20 mouse cellular contexts compared by ENCODE assay signal in genomic region chr5:17982770-17983169, GRCm38 (mm10). TPM values are rescaled to one million over a fixed set of nuclear protein-coding genes. Genes with fewer than 3 reads are reported as not detected.
A peak's percentile ranks its signal among the peaks of the same experiment; 100 is the strongest.
DNase-seq lines count a peak whose midpoint lies in the region; ATAC-seq lines count a peak whose summit lies in the region.
"Had no signal": no experiment of that assay in that cellular context is flagged by ENCODE, and none has a peak within 500 bp of the region (broad histone marks: within the 10 kb centered on the region; RNA-seq: fewer than 3 reads in every experiment).

No protein-coding gene starts in this region.

- H3K9ac ChIP-seq in embryonic facial prominence, embryonic 14.5 days (ENCODE audit: low read depth, low read length): no peak overlapping the region
- H3K9ac ChIP-seq in limb, embryonic 12.5 days (replicated peaks): no peak overlapping the region
- no peak overlapping the region for H3K9ac ChIP-seq in heart, embryonic 14.5 days (ENCODE audit: low read length)
- H3K9ac ChIP-seq: liver, embryonic 15.5 days; neural tube, embryonic 15.5 days; stomach, embryonic 15.5 days had no signal

- H3K9me3 ChIP-seq in embryonic facial prominence, embryonic 14.5 days (ENCODE audit: control insufficient read depth, low read length): no peaks in the 10 kb centered on the region
- H3K9me3 ChIP-seq in embryonic facial prominence, embryonic 10.5 days: no peaks in the 10 kb centered on the region
- no peaks in the 10 kb centered on the region for H3K9me3 ChIP-seq in limb, embryonic 12.5 days
- H3K9me3 ChIP-seq in limb, embryonic 10.5 days (replicated peaks): no peaks in the 10 kb centered on the region
- H3K9me3 ChIP-seq in heart, embryonic 14.5 days (ENCODE audit: control insufficient read depth, low read length): peaks cover 4% of the 10 kb centered on the region
- H3K9me3 ChIP-seq: liver, embryonic 15.5 days; midbrain, embryonic 10.5 days; neural tube, embryonic 15.5 days; stomach, embryonic 15.5 days had no signal

- no peak overlapping the region for H3K27ac ChIP-seq in embryonic facial prominence, embryonic 14.5 days (replicated peaks; ENCODE audit: low read depth, low read length)
- no peak overlapping the region for H3K27ac ChIP-seq in embryonic facial prominence, embryonic 10.5 days (replicated peaks)
- no peak overlapping the region for H3K27ac ChIP-seq in limb, embryonic 12.5 days
- no peak overlapping the region for H3K27ac ChIP-seq in limb, embryonic 10.5 days
- H3K27ac ChIP-seq in heart, embryonic 14.5 days (replicated peaks in 1 of 2; ENCODE audit: control insufficient read depth in 1 of 2, insufficient read depth in 1 of 2, low read depth in 2 of 2, low read length in 2 of 2): peak overlapping the region in 1 of 2 experiments; percentile 91; a peak in 2 of 4 replicates
- H3K27ac ChIP-seq: liver, embryonic 15.5 days; midbrain, embryonic 10.5 days; neural tube, embryonic 15.5 days; stomach, embryonic 15.5 days had no signal

- no peak overlapping the region for H3K4me2 ChIP-seq in embryonic facial prominence, embryonic 14.5 days (ENCODE audit: low read depth, low read length)
- no peak overlapping the region for H3K4me2 ChIP-seq in limb, embryonic 12.5 days
- peak overlapping the region; percentile 27 for H3K4me2 ChIP-seq in heart, embryonic 14.5 days (ENCODE audit: low read length)
- H3K4me2 ChIP-seq: liver, embryonic 15.5 days; neural tube, embryonic 15.5 days; stomach, embryonic 15.5 days had no signal

- peak; percentile 38 for DNase-seq in embryonic facial prominence, embryonic 14.5 days (ENCODE audit: low spot score)
- no peak for DNase-seq in embryonic facial prominence, embryonic 10.5 days (ENCODE audit: low spot score)
- no peak for DNase-seq in limb, embryonic 10.5 days (ENCODE audit: low spot score)
- DNase-seq in lung, postnatal 25 days (ENCODE audit: low spot score): peak; percentile 45
- DNase-seq in adrenal gland, postnatal 4 days (ENCODE audit: low spot score in 2 of 2): no peak
- DNase-seq: adrenal gland, postnatal 25 days; cerebellum, postnatal 25 days; left cerebral cortex, postnatal 4 days had no signal

- H3K4me1 ChIP-seq in embryonic facial prominence, embryonic 14.5 days (ENCODE audit: control insufficient read depth, insufficient read depth, low read length): no peaks in the 10 kb centered on the region
- no peaks in the 10 kb centered on the region for H3K4me1 ChIP-seq in embryonic facial prominence, embryonic 10.5 days
- no peaks in the 10 kb centered on the region for H3K4me1 ChIP-seq in limb, embryonic 12.5 days (replicated peaks)
- H3K4me1 ChIP-seq in limb, embryonic 10.5 days: no peaks in the 10 kb centered on the region
- H3K4me1 ChIP-seq in heart, embryonic 14.5 days (ENCODE audit: control insufficient read depth in 2 of 2, insufficient read depth in 2 of 2, low read length in 2 of 2): peaks cover 0 to 4% of the 10 kb centered on the region in 2 experiments; a peak in 3 of 4 replicates
- H3K4me1 ChIP-seq: liver, embryonic 15.5 days; midbrain, embryonic 10.5 days; neural tube, embryonic 15.5 days; stomach, embryonic 15.5 days had no signal

- peak; percentile 82; the same call in 1 of the 2 replicates for ATAC-seq in embryonic facial prominence, embryonic 14.5 days (ENCODE audit: low read depth)
- peak; percentile 47; the same call in 1 of the 2 replicates for ATAC-seq in limb, embryonic 12.5 days (ENCODE audit: insufficient number of reproducible peaks, insufficient read depth, low FRiP score, low TSS enrichment, low read depth)
- peak; percentile 95 for ATAC-seq in heart, embryonic 14.5 days (ENCODE audit: insufficient number of reproducible peaks, insufficient read depth, low FRiP score, low read depth)
- no peak for ATAC-seq in megakaryocyte progenitor cell, adult 5-6 weeks (replicated peaks; ENCODE audit: poor library complexity)

- H3K4me3 ChIP-seq in embryonic facial prominence, embryonic 14.5 days (ENCODE audit: low read depth, low read length): no peak overlapping the region
- H3K4me3 ChIP-seq in embryonic facial prominence, embryonic 10.5 days: no peak overlapping the region
- H3K4me3 ChIP-seq in limb, embryonic 12.5 days (replicated peaks): no peak overlapping the region
- H3K4me3 ChIP-seq in limb, embryonic 10.5 days: no peak overlapping the region
- no peak overlapping the region for H3K4me3 ChIP-seq in heart, embryonic 14.5 days (ENCODE audit: control insufficient read depth in 1 of 2, insufficient read depth in 1 of 2, low read depth in 1 of 2, low read length in 2 of 2)
- H3K4me3 ChIP-seq: liver, embryonic 15.5 days; midbrain, embryonic 10.5 days; neural tube, embryonic 15.5 days; stomach, embryonic 15.5 days had no signal

- H3K36me3 ChIP-seq in embryonic facial prominence, embryonic 14.5 days (ENCODE audit: control insufficient read depth, insufficient read depth, low read length): no peaks in the 10 kb centered on the region
- no peaks in the 10 kb centered on the region for H3K36me3 ChIP-seq in embryonic facial prominence, embryonic 10.5 days (replicated peaks)
- no peaks in the 10 kb centered on the region for H3K36me3 ChIP-seq in limb, embryonic 12.5 days
- no peaks in the 10 kb centered on the region for H3K36me3 ChIP-seq in limb, embryonic 10.5 days
- no peaks in the 10 kb centered on the region for H3K36me3 ChIP-seq in heart, embryonic 14.5 days (ENCODE audit: control insufficient read depth, insufficient read depth, low read length)
- H3K36me3 ChIP-seq: liver, embryonic 15.5 days; midbrain, embryonic 10.5 days; neural tube, embryonic 15.5 days; stomach, embryonic 15.5 days had no signal

- WGBS in embryonic facial prominence, embryonic 14.5 days: 56% methylated on average over 4 of the region's 4 CpGs
- WGBS in embryonic facial prominence, embryonic 10.5 days: 74% methylated on average over 4 of the region's 4 CpGs
- WGBS in limb, embryonic 12.5 days: 65% methylated on average over 4 of the region's 4 CpGs
- 81% methylated on average over 4 of the region's 4 CpGs for WGBS in limb, embryonic 10.5 days
- 5% methylated on average over 4 of the region's 4 CpGs for WGBS in heart, embryonic 14.5 days

- no peaks in the 10 kb centered on the region for H3K27me3 ChIP-seq in embryonic facial prominence, embryonic 14.5 days (replicated peaks; ENCODE audit: control insufficient read depth, insufficient read depth, low read length)
- no peaks in the 10 kb centered on the region for H3K27me3 ChIP-seq in embryonic facial prominence, embryonic 10.5 days (replicated peaks; ENCODE audit: low read depth, poor library complexity, severe bottlenecking)
- no peaks in the 10 kb centered on the region for H3K27me3 ChIP-seq in limb, embryonic 12.5 days
- no peaks in the 10 kb centered on the region for H3K27me3 ChIP-seq in limb, embryonic 10.5 days (ENCODE audit: low read depth, poor library complexity, severe bottlenecking)
- H3K27me3 ChIP-seq in heart, embryonic 14.5 days (ENCODE audit: control insufficient read depth, insufficient read depth, low read length): no peaks in the 10 kb centered on the region
- H3K27me3 ChIP-seq: CH12.LX; liver, embryonic 15.5 days; neural tube, embryonic 15.5 days; stomach, embryonic 15.5 days had no signal

RNA-seq across cellular contexts. Expression of gene Gnat3, which starts 20.4 kb away (rescaled TPM):
- polyA plus RNA-seq in embryonic facial prominence, embryonic 14.5 days (2014; fragmentation: Nextera tagmentation; extraction: Ambion mirVana): not detected in 2 replicates
- polyA plus RNA-seq in embryonic facial prominence, embryonic 10.5 days (2016; fragmentation: Nextera tagmentation; extraction: Ambion mirVana): 0.67 and 1.2 TPM in 2 replicates
- polyA plus RNA-seq in limb, embryonic 12.5 days (2016; fragmentation: Nextera tagmentation; extraction: Ambion mirVana): not detected in 2 replicates
- not detected in 2 replicates for polyA plus RNA-seq in limb, embryonic 10.5 days (2016; fragmentation: Nextera tagmentation; extraction: Ambion mirVana)
- not detected in 2 replicates for polyA plus RNA-seq in heart, embryonic 14.5 days (2014; fragmentation: Nextera tagmentation; extraction: Ambion mirVana)
- not detected in 2 replicates for total RNA-seq in megakaryocyte progenitor cell, adult 5-6 weeks (2015)
- total RNA-seq in megakaryocyte progenitor cell, adult 5-6 weeks (2017): not detected in 2 replicates
- not detected for total RNA-seq in adrenal gland, postnatal 4 days (2021)
- total RNA-seq: adrenal gland, postnatal 25 days; granulocyte monocyte progenitor cell, adult 5-6 weeks; layer of hippocampus, adult 18-20 months; left cerebral cortex, postnatal 4 days had no signal
- polyA plus RNA-seq: kidney, embryonic 16.5 days; liver, embryonic 15.5 days; neural tube, embryonic 15.5 days; small intestine, adult 2 months; stomach, embryonic 15.5 days had no signal

Comparison
In these comparisons a context has a peak if more than half of its experiments do, and no peak if none do; other contexts are left out.
1. DNase-seq: peak in embryonic facial prominence, embryonic 14.5 days (single experiment) and lung, postnatal 25 days (single experiment); none in embryonic facial prominence, embryonic 10.5 days (single experiment), limb, embryonic 10.5 days (single experiment) and adrenal gland, postnatal 4 days (0 of 2).